Mouse (Mus musculus) c-Kit-positive CD71-negative TER-119-negative erythroid progenitor cells, embryonic 14.5 days (primary cell): Measurements from ENCODE around the gene Rptor.

Source experiments
- DNase-seq: peaks from one replicate; pipeline ENCODE4 v3.0.0-alpha.2; 2013; ENCODE audit warnings: low read depth

Gene Rptor

DNA sequence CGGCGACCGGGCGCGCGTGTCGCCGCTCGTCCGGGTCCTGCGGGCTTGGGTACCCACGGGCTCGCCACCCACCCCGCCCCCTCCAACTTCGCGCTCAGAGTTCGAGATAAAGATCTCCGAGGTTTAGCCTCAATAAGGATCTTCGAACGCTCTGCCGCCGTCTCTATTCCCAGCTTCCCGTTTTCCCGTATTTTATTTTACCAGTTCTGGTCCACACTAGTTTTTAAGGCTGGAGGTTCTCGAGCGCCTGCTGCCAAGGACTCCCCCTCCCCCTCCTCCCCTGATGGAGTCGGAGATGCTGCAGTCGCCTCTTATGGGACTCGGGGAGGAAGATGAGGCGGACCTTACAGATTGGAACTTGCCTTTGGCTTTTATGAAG lies 811 bp downstream of the Rptor start:
- no peak for DNase-seq

DNA sequence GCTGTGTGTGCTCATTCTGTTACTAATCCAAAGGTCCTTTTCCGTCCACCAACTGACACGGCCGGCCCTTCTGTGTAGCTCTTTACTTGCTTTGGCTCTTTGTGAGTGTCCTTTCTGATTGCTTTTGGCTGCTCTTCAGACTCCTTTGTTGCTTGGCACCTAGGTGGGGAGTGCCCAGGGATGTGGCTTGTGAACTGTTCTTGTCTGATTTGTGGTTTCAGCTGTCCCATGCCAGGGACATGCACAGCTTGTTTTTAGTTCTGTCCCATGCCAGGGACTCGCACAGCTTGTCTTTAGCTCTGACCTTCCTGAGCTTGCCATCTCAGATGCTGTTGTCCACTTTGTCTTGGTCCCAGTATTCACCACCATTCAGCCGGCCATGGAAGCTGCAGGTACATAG lies 4.8 kb downstream of the Rptor start:
- DNase-seq: no peak

GRCm38 (mm10) chr11:119611496-119611895 lies 8.8 kb downstream of the Rptor start:
- DNase-seq: no peak

DNA sequence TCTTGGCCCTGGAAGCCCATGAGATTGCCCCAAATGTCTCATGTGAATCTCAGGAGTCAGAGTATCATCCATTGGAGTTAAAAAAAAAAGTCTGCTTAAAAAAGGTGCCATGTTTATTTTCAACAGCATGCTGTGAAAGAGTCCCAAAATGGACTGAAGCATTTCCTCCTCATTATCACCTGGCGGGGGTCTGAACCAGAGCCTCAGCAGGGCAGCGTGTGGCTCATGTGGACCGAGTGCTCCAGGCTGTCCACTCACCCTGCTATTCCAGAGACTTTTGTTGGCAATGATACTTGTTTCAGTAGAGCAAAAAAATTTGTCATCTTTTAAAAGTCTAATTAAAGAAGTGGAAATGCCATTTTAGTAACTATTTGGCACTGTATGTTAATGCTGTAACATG lies 9.5 kb downstream of the Rptor start:
- no peak for DNase-seq

GRCm38 (mm10) chr11:119615087-119615486 lies 12.4 kb downstream of the Rptor start:
- no peak for DNase-seq

- DNase-seq: peak; percentile 22
Measured at GRCm38 (mm10) chr11:119618763-119619162, 16.1 kb downstream of the Rptor start.

DNA sequence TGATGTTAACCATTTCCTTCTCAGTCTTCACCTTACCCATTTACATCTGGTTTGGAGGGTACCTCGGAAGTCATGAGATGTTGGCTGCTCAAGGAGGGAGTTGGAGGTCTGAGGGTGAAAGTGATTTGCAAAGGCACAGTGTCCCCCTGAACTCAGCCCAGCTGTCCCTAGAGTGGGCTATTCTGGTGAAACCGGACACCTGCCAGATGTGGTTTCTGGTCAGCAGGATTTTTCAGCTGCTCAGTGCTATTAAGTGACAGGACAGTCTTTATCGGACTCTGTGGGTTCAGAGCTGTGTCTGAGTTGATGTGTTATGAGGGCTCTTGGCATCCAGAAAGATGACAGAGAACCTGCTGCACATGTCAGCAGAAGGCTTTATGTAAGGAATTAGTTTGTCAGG lies 18.6 kb downstream of the Rptor start:
- DNase-seq: no peak

DNA sequence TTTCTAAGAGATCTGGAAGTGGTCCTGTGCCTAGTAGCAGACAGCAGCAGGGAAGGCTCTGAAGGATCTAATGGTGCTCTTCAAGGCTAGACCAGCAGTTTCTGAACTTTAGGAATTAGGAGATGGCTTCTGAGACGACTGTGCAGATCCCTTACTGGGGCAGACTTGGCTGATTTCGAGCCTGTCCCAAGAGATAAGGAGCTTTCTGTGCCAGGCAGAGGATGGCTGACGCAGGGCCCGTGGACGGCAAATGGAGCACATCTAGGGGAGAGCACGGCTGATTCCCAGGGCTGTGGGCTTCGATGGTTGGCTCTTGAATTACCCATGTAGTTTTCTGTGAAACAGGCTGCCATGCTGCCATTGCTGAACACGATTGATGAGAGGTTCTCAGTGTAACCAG lies 21.1 kb downstream of the Rptor start:
- no peak for DNase-seq

DNA sequence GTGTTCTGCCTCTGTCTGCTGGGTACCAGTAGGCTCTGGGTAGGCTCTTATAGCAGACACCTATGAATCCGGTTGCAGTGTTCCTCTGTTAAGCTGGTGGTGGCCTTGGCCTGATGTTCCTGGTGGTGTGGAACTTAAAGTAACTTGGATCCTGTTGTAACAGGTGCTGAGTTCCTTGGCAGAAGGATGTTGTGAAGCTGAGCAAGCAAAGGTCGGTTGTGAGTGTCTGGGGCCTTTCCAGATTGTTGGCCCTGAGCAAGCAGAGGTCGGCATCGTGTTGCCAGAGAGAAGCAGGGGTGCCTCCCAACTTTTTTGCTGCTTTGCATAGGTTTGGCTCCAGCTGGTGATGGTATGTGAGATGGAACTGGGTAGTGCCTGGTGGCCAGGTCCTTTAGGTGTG lies 21.7 kb downstream of the Rptor start:
- DNase-seq: no peak

GRCm38 (mm10) chr11:119624955-119625354 lies 22.2 kb downstream of the Rptor start:
- DNase-seq: no peak

GRCm38 (mm10) chr11:119625476-119625875 lies 22.8 kb downstream of the Rptor start:
- DNase-seq: no peak

DNA sequence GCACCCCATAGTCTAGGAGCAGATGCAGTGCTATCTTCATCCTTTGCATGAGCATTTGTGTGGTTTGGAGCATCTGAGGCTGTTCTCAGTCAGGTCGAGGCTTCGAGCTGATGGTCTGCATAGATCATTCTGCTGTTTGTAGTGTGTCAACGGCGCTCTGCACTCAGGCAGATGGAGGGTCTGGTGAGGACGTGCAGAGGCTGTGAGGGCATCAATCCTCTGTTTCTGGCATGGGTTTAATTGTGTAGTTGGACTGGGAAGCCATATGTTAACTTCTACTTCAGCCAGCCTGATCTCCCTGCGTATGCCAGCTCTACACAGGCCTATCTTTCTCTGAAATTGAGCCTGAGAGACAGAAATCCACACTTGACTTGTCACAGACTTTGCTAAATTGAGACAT lies 23.2 kb downstream of the Rptor start:
- DNase-seq: no peak

DNA sequence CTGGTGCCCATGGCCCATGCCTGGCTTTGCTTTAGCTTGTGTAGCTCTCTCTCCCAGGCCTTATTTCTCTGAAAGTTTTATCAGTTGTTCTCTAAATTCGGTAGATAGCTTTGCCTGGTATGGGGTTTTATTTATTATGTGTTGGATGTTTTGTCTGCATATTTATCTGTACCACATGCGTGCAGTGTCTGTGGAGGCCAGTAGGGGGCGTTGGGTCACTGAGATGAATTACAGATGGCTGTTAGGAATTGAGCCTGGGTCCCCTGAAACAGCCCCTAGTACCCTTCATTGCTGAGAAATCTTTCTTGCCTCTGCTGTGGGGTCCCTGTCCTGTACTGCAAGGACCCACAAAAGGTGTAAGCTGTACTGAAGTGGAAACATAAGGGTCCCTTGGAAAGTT lies 24.5 kb downstream of the Rptor start:
- DNase-seq: no peak

DNA sequence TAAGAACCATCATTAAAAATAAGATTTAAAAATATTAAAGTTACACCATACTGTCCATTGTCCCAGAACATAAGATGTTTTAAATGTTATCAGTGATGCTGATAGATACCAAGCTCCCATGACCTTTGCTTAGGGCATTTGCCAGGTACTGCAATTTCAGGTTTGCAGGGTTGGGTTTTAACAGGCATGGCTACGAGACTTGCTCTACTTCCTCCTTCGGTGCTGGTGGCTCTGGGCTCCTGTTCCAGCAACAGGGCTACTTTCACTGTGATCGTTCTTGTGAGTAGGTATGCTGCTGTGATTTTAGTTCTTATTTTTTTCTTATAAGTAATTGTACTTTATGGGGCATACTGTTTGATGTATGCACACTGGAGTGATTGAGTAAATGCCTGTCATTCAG lies 26.4 kb downstream of the Rptor start:
- no peak for DNase-seq

DNA sequence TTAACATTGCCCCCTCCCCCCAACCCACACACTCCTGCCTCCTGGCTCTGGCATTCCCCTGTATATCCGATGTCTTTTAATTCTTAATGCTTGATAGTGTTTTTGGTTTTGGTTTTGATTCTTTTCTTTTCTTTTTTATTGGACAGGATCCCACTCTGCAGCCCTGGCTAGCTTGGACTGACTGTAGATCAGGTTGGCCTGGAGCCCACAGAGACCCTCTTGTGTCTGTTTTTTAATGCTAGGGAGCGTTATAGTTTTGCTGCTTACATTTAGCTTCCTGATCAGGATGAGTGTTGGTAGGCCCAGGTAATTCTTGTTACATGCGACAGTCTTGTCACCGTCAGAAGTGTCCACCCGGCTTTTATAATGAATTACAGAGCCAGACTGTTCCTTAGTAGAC lies 27.6 kb downstream of the Rptor start:
- no peak for DNase-seq

DNA sequence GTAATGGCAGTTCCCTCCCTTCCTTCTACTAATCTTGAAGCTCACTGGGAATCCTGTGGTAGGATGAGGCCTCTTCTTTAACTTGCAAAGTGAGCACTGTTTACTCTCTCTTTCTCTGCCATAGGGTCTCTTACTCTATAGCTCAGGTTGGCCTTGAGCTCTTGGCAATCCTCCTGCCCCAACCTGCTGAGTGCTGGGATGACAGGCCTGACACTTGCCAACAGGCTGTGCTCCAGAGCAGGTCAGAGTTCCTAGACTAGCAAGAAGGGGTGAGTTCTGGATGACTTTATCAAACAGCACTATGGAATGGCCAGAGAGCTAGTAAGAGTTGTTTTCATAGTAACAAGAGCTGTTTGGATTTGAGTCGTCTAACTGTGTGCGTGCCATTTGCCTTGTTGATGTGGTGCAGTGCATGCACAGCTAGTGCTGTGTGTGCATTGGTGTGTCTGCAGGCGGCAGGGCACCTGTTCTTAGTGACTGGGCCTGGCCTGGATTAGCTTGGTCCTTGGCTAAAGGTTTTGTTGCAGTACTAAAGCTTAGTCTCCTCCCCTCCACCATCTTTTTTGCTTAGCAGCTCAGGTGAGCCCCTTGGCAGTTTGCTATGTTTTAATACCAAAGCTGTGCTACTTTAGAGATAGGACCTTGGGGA lies 28.6 kb downstream of the Rptor start:
- no peak for DNase-seq

- no peak for DNase-seq
Measured at GRCm38 (mm10) chr11:119636371-119636883, 33.7 kb downstream of the Rptor start.

DNA sequence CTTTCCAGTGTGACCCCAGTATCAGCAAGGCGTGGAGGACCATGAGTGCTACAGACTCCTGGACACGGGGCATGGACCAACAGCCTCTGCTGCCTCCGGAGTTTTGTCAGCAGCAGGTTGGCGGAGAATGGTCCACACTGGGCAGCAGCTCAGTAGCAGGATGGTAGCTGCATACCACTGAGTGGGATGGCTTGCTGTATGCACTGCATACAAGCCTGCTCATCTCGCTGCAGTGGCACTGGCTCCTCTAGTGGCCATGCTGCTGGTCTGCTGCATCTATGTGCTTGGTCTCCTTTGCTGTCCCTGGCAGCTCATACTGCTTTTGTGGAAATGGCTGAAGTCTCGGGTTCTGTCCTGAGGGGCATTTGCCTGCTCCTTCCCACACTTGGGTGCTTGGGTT lies 34.8 kb downstream of the Rptor start:
- DNase-seq: no peak

DNA sequence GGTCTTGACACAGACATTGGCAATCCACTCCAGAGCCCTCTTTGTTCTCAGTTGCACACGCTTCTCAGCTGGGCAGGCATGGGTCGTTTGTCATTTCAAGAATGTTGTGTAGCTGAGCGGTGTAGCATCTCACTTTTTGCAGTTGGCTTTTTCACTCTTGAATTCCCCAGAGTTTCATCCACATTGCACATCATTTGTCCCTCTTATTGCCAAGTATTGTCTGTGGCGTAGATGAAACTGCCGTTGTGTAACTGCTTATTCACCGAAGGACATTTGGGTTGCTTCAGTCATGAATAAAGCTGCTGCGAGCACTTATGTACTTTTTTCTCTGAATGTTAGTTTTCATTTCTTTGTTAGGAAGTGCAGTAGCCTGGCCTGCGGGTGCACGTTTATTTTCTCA lies 37.8 kb downstream of the Rptor start:
- DNase-seq: no peak

- DNase-seq: no peak
Measured at GRCm38 (mm10) chr11:119641831-119642381, 39.2 kb downstream of the Rptor start.

GRCm38 (mm10) chr11:119643347-119643746 lies 40.6 kb downstream of the Rptor start:
- no peak for DNase-seq

- no peak for DNase-seq
Measured at GRCm38 (mm10) chr11:119644140-119644539, 41.4 kb downstream of the Rptor start.

- no peak for DNase-seq
Measured at GRCm38 (mm10) chr11:119644612-119645379, 42.1 kb downstream of the Rptor start.
